8 mouse cellular contexts compared by ENCODE assay signal in genomic region chr8:119196486-119197150, GRCm38 (mm10).
A peak's percentile ranks its signal among the peaks of the same experiment; 100 is the strongest.
DNase-seq lines count a peak whose midpoint lies in the region; ATAC-seq lines count a peak whose summit lies in the region.
"Had no signal": no experiment of that assay in that cellular context is flagged by ENCODE, and none has a peak within 500 bp of the region (broad histone marks: within the 10 kb centered on the region; RNA-seq: fewer than 3 reads in every experiment).

No protein-coding gene starts in this region.

- H3K27ac ChIP-seq in intestine, embryonic 15.5 days, result no peak overlapping the region
- H3K27ac ChIP-seq: stomach, embryonic 15.5 days had no signal

- ATAC-seq in intestine, embryonic 15.5 days, result no peak

- no peak overlapping the region for H3K4me3 ChIP-seq in intestine, embryonic 15.5 days (replicated peaks)
- H3K4me3 ChIP-seq: stomach, embryonic 15.5 days had no signal

- DNase-seq in retina, postnatal 1 day, result peak; percentile 30
- DNase-seq in retina, embryonic 14.5 days (ENCODE audit: low spot score), result no peak
- peak; percentile 49 for DNase-seq in cerebellum, adult 8-10 months
- peak; percentile 3 for DNase-seq in heart, postnatal 25 days (ENCODE audit: low spot score)
- peak; percentile 36 for DNase-seq in lung, postnatal 10 days
- no peak for DNase-seq in thymus, postnatal 14 days

- WGBS in intestine, embryonic 15.5 days, result 68% methylated on average over 10 of the region's 10 CpGs

- H3K4me1 ChIP-seq in intestine, embryonic 15.5 days (replicated peaks), result no peaks in the 10 kb centered on the region
- H3K4me1 ChIP-seq: stomach, embryonic 15.5 days had no signal

- H3K4me2 ChIP-seq in intestine, embryonic 15.5 days (replicated peaks), result no peak overlapping the region
- H3K4me2 ChIP-seq: stomach, embryonic 15.5 days had no signal

- H3K27me3 ChIP-seq in intestine, embryonic 15.5 days (replicated peaks), result no peaks in the 10 kb centered on the region
- H3K27me3 ChIP-seq: stomach, embryonic 15.5 days had no signal

- H3K9ac ChIP-seq in intestine, embryonic 15.5 days, result no peak overlapping the region
- H3K9ac ChIP-seq: stomach, embryonic 15.5 days had no signal

- intact Hi-C loops in heart, postnatal 25 days (cut with DNase I), result no loop called here

- H3K9me3 ChIP-seq in intestine, embryonic 15.5 days, result no peaks in the 10 kb centered on the region
- H3K9me3 ChIP-seq: stomach, embryonic 15.5 days had no signal

- H3K36me3 ChIP-seq in intestine, embryonic 15.5 days, result no peaks in the 10 kb centered on the region
- H3K36me3 ChIP-seq: stomach, embryonic 15.5 days had no signal

Comparison
In these comparisons a context has a peak if more than half of its experiments do, and no peak if none do; other contexts are left out.
1. DNase-seq: peak in retina, postnatal 1 day (single experiment), cerebellum, adult 8-10 months (single experiment), heart, postnatal 25 days (single experiment) and lung, postnatal 10 days (single experiment); none in retina, embryonic 14.5 days (single experiment) and thymus, postnatal 14 days (single experiment).